Mouse (Mus musculus) frontal cortex, postnatal 10 days (tissue): Measurements from ENCODE around the gene Usp7.
A peak's percentile ranks its signal among the peaks of the same experiment; 100 is the strongest.

Source experiments
- DNase-seq, 2 experiments: peaks; one replicate each; pipeline ENCODE4 v3.0.0; 2022; ENCODE audit warnings: low spot score in 2 of 2, mixed read lengths in 1 of 2

Gene Usp7

DNA sequence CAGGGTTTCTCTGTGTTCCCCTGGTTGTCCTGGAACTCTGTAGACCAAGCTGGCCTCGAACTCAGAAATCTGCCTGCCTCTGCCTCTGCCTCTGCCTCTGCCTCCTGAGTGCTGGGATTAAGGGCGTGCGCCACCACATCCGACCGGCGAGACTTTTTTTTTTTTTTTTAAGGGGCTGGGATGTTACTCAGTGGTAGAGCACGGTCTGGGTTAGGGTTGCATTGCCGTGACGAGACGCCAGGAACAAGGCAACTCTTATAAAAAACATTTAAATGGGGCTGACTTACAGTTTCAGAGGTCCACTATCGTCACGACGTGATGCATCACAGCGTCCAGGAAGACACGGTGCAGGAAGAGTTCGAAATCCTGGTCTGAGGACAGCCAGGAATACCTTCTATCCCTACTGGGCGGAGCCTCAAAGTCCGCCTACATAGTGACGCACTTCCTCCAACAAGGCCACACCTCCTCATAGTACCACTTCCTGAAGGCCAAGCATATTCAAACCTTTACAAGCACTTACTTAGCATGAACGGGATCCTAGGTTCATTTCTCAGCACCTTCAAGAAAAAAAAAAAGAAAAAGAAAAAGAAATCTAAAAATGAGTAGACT, at the start of gene Usp7:
Gene Usp7, minus strand, starts transcription at position 360 of the 609 bp plus-strand sequence.
- DNase-seq, result no peak

- no peak for DNase-seq
These were observed 48.4 kb upstream of the Usp7 start for GRCm38 (mm10) chr16:8840557-8840956.

- no peak for DNase-seq
These were observed 46.8 kb upstream of the Usp7 start for GRCm38 (mm10) chr16:8838921-8839320.

DNA sequence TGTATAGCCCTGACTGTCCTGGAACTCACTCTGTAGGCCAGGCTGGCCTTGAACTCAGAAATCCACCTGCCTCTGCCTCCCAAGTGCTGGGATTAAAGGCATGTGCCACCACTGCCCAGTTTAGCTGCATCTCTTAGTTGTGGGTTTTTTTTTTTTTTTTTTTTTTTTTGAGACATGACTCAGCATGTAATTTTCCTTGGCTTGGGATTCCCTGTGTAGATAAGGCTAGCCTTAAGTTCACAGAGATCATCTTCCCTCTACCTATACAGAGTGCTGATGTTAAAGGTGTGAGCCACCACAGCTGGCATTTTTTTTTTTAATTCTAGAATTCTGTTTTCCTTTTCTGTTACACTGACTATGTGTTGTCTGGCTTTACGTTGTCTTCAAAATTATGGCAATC, 45.5 kb upstream of the Usp7 start:
- no peak for DNase-seq

- DNase-seq, result no peak
These were observed 44.8 kb upstream of the Usp7 start for GRCm38 (mm10) chr16:8836876-8837275.

DNA sequence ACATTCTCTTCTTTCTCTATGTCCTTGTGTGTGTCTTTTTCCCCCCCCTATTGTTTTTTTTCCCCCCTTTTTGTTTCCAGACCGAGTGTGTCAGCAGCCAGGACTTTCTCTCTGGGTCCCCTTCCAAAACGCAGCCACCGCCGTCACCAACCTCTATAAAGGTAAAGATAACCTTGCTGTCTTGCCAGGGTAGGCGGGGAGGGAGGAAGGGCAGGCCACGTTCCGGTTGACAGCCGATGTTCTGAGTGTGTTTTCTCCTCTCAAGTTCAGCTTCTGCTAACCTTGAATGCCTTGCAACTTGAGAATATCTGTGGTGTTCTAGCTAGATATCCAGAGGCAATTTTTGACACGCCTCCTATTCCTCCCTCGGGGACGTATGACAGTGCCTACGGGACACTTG, 39.1 kb upstream of the Usp7 start:
- DNase-seq, result peak in 1 of 2 experiments; percentile 15

DNA sequence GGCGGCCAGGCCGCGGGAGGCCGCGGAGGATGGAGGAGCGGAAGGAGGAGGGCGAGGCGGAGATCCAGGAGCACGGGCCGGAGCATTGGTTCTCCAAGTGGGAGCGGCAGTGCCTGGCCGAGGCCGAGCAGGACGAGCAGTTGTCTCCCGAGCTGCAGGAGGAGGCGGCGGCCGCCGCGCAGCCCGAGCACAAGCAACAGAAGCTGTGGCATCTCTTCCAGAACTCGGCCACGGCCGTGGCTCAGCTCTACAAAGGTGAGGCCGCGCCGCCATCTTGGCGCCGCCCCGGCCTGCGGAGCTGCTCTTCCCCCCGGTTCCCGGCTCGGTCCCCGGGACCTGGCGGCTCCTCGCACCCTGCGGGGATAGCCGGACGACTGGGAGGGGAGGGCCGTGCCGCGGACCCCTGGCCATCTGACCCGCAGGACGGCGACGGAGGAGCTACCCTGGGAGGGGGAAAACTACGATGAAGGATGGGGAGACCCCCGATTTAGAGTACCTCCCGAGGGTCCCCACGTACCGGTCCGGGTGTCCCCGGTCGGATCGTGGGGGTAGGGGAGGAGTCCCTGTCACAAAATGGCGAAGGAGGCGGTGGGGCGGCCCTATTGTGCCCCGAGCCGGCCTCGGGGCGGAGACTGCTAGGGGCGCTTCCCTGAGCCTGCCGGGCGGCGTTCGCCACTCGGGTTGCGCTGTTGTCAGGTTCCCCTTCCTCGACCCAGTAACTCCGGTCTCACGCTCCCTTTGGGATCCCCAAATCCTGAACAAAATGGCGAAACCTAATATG, 38.5 kb upstream of the Usp7 start:
- peak; percentile 53 to 66 for DNase-seq

GRCm38 (mm10) chr16:8829564-8830359, 37.7 kb upstream of the Usp7 start, which contains the start of gene 1810013L24Rik:
1810013L24Rik (plus strand) TSS chr16:8830100.
- DNase-seq, result peak; percentile 98 to 99

- DNase-seq, result no peak
These were observed 36.8 kb upstream of the Usp7 start for GRCm38 (mm10) chr16:8828636-8829563.

GRCm38 (mm10) chr16:8827366-8827765, 35.3 kb upstream of the Usp7 start:
- no peak for DNase-seq

DNA sequence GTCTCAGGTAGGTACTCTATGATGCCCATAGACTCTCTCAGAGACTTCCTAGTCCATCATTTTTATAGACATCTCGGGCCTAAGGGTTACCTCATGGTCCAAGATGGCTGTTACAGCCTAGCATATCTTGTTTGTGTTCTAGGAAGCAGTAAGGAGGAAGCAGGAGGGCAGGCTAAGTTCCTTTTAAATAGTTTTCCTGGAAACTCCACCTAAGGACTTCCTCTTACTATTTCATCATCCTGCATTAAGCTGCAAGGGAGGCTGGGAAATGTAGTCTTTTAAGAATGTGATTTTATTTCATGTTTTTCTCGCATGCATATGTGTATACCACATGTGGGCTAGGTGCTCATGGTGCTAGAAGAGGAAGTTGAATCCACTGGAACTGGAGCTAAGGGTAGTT, 31.6 kb upstream of the Usp7 start:
- no peak for DNase-seq

DNA sequence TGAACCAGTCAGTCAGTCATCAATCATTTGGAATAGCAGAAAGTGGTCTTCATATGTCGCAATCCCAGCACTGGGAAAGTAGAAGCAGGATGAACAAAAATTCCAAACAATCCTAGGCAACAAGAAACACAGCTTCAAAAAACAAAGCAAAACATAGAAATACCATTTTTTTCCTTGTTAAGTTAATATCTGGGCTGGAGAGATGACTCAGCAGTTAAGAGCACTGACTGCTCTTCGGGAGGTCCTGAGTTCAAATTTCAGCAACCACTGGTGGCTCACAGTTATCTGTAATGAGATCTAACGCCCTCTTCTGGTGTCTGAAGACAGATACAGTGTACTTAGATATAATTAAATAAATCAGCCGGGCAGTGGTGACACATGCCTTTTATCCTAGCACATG, 30.5 kb upstream of the Usp7 start:
- no peak for DNase-seq

- no peak for DNase-seq
These were observed 29.3 kb upstream of the Usp7 start for GRCm38 (mm10) chr16:8821429-8821828.

DNA sequence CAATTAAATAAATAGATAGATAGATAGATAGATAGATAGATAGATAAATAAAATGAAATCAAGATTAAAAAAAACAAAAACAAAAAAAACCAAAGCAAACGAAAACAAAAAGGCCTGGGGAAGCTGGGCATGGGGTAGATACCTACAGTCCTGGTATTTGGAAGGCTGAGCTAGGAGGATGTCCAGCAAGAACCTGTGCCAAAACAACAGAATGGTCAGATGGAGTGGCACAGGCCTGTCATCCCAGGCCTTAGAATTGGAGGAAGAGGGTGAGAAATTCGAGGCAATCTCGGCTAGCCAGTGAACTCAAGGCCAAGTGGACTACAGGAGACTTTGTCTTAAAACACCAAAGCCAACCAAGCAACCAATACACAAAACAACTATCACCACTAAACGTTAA, 25.8 kb upstream of the Usp7 start:
- DNase-seq, result no peak

DNA sequence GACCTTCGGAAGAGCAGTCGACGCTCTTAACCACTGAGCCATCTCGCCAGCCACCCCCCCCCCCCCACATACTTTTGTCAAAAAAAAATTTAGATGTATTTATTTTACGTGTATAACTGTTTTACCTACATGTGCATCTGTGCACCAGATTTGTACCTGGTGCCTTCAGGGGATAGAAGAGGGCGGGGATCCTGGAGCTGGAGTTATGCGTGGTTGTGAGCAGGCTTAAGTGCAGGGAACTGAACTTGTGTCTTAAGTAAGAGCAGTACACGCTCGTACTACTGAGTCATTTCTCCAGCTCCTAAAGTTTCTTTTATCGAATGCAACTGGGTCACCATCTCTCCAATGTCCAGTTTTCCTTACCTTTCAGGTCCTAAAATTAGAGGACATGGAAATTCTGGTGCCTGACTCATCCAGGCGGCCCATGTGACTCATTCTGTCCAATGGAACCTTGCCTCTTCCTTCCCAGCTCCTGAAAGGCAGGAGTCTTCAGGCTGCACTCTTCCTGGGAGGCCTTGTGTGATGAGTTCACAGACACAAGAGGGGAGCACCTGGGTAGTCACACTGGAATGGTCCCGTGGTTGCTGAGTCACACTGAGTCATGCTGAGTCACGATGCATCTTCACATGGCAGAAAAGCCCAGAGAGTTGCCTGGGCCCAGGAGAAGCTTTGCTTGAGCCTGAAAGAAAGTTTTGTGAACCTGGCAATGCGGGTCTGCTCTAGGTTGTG, 18.5 kb upstream of the Usp7 start:
- no peak for DNase-seq

DNA sequence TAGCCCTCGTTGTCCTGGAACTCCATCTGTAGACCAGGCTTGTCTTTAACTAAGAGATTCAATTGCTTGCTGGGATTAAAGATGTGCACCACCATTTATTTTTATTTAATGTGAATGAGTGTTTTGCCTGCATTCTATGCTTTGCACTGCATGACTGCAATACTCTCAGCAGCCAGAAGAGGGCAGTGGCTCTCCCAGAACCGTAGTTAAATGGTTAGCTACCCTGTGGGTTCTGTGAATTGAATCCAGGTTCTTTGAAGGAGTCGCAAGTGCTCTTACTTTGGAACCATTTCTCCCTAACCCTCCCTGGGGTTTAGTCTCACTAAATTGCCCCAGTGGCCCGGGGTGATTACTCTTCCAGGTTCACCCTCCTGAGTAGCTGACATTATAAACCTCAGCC, 14.6 kb upstream of the Usp7 start:
- no peak for DNase-seq

- DNase-seq, result no peak
These were observed 3.8 kb upstream of the Usp7 start for GRCm38 (mm10) chr16:8795906-8796305.

GRCm38 (mm10) chr16:8794952-8795351, 2.8 kb upstream of the Usp7 start:
- DNase-seq, result no peak

GRCm38 (mm10) chr16:8790886-8791285, 1.2 kb downstream of the Usp7 start:
- no peak for DNase-seq

DNA sequence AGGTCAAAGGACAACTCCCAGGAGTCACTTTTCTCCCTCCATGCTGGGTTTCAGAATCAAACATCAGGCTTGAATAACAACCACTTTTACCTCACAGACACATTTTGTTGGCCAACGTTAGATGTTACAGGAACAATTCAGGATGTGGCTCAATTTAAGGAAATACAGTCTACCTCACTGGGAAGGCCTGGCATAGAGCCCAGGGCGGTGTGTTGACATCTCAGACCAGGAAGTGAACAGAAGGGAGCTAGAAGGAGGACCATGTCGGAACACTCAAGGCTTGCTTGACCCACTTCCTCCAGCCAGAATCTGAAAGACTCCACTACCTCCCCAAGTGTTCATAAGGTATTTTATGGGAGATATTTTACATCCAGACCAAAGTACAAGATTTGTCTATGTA, 7.4 kb downstream of the Usp7 start:
- DNase-seq, result no peak
